Mouse (Mus musculus) kidney, adult 2 months (tissue): ENCODE data around the gene Zyx. TPM values are rescaled to one million over a fixed set of nuclear protein-coding genes. Genes with fewer than 3 reads are reported as not detected.

ENCODE experiments used
- DNase-seq: peaks from one replicate; pipeline ENCODE4 v3.0.0; 2021
- H3K27ac ChIP-seq: fragments of 200-500 bp; 2 replicates; pipeline ENCODE4 v1.5.1; 2012; ENCODE audit warnings: low read depth, low read length, control low read depth, inconsistent platforms; ENCODE audit not compliant: insufficient read depth
- H3K27me3 ChIP-seq: fragments of 200-500 bp; replicated peaks from 2 replicates; pipeline ENCODE4 v1.6.1; 2012; ENCODE audit warnings: mild to moderate bottlenecking, moderate library complexity, low read length, inconsistent platforms; ENCODE audit not compliant: control insufficient read depth, insufficient read depth
- H3K36me3 ChIP-seq: fragments of 200-500 bp; 2 replicates; pipeline ENCODE4 v1.6.1; 2012; ENCODE audit warnings: mild to moderate bottlenecking, moderate library complexity, low read length, inconsistent platforms; ENCODE audit not compliant: control insufficient read depth, insufficient read depth
- H3K4me1 ChIP-seq: fragments of 200-500 bp; 2 replicates; pipeline ENCODE4 v1.6.1; 2011; ENCODE audit warnings: low read length; ENCODE audit not compliant: control insufficient read depth, insufficient read depth
- H3K4me3 ChIP-seq: fragments of 200-500 bp; 2 replicates; pipeline ENCODE4 v1.5.1; 2011; ENCODE audit warnings: mild to moderate bottlenecking, low read depth, low read length, control low read depth; ENCODE audit not compliant: insufficient read depth
- CTCF ChIP-seq: fragments of 200-500 bp; conservative IDR thresholded peaks from 2 replicates; pipeline ENCODE4 v1.5.1; 2011; ENCODE audit warnings: low read depth, mild to moderate bottlenecking, control low read depth, low read length, moderate library complexity, mixed read lengths; ENCODE audit not compliant: insufficient read depth, insufficient read length
- POLR2A ChIP-seq: fragments of 200-500 bp; IDR thresholded peaks from one replicate; pipeline ENCODE4 v1.6.1; 2011; ENCODE audit warnings: low read depth, low read length, control low read depth
- WGBS: fragments of 180-500 bp; shearing (Covaris S2); methylation state at CpG from one replicate; pipeline ENCODE4 v1.1.7; 2018; 5-methylcytosine and 5-hydroxymethylcytosine counted together
- polyA plus RNA-seq: library from polyadenylated mRNA; depleted of rRNA; stranded (reverse); fragments of >200 nt; gene quantifications from 2 replicates; pipeline ENCODE4 v1.2.3, GENCODE M21; 2012

Zyx gene
- polyA plus RNA-seq, 1 experiment: 90.0 TPM

DNA sequence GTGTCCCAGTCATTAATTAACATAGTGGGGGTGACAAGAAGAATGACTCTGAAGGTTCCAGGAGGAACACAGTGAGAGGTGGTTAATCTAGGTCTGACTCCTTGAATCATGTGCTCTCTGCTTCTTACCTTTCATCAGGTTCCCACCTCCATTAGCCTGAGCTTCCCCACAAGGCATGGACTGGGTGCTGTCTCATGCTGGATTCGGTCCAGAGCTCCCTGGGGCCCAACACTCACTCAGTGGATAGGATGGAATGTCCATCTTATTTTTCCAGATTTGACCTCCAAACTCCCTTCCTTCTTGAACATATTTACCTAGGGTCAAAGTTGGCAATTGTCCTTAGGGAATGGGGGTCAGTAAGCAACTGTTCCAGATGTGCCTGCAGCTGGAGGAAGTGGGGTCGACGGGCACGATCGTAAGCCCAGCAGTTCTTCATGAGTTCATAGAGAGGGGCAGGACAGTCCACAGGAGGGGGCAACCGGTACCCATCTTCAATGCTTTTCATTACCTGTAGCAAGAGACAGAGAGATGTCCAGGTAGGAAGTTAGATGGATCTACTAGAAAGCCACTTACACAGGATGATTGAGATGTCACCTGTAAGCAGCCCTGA, 10.9 kb downstream of the Zyx start:
- TF ChIP-seq POLR2A: no peak
- TF ChIP-seq CTCF: no peak
- Histone ChIP-seq H3K36me3 (peaks cover 3% of the 10 kb centered on the region; the same call in 1 of the 2 replicates), H3K27ac (no peak overlapping the region)

DNA sequence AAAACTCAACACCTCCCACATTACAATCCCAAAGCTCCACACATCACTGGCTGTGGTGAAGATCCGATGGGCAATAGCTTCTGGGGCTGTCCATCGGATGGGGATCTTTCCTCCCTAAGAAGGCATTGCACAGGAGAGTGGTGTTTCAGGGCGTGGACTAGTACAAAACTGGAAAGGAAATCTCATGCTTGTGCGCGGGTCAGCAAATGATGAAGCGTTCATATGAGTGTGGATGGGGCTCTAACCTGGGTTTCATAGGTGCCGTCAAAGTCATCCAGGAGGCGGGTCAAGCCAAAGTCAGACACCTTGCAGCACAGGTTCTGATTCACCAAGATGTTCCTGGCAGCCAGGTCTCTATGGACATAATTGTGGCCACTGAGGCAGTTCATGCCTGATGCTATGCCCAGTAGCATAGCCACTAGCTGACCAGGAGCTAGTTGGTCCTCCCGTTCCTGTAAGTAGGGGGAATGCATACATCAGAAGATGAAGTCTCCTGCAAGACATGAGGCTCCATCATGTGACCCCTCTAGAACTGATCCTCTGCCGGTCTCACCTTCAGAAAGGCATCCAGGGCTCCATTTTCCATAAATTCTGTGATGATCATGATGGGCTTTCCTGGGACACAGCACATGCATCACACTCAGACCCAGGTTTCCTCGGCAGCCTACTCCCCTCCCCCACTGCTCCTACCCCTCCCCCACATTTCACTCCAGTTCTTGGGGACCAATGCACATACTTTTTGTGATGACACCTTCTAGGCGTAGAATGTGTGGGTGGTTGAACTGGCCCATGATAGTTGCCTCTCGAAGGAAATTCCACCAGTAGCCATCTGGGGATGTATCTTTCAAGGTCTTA, 11.8 kb downstream of the Zyx start:
- TF ChIP-seq POLR2A: no peak
- TF ChIP-seq CTCF: no peak
- no peak overlapping the region for H3K27ac ChIP-seq
- DNase-seq: no peak
- WGBS: 90% methylated on average over 13 of the region's 13 CpGs
- no peaks in the 10 kb centered on the region for H3K27me3 ChIP-seq
- peaks cover 3% of the 10 kb centered on the region; the same call in 1 of the 2 replicates for H3K36me3 ChIP-seq
- no peak overlapping the region for H3K4me3 ChIP-seq
- no peaks in the 10 kb centered on the region for H3K4me1 ChIP-seq

More for the DNA sequence above, 10.9 kb downstream of the Zyx start:
- no peak overlapping the region for H3K4me3 ChIP-seq
- H3K4me1 ChIP-seq: no peaks in the 10 kb centered on the region
- H3K27me3 ChIP-seq: no peaks in the 10 kb centered on the region
- 83% methylated on average over 6 of the region's 6 CpGs for WGBS
- DNase-seq: no peak

DNA sequence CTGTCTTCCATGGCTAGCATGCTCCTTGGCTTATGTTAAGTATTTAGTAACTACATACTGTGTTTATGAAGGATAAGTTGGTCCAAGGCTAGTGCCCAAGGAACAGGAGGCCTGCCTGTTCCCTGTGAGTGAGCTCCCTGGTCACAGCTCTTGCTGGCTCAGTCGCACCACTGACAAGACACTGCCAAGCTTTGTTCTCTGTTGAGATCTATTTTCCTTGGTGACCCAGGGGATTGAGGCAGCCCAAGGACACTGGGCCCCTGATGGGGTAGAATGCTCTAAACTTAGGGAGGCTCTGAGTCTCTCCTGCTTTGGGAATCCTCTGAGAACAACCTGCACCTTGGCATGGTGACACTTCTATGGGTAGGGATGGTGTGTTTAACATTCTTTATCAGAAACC, 12.6 kb downstream of the Zyx start:
- Histone ChIP-seq H3K4me1 (no peaks in the 10 kb centered on the region), H3K4me3 (no peak overlapping the region), H3K36me3 (peaks cover 3% of the 10 kb centered on the region; the same call in 1 of the 2 replicates), H3K27ac (no peak overlapping the region), H3K27me3 (no peaks in the 10 kb centered on the region)
- DNase-seq: no peak
- TF ChIP-seq CTCF (no peak), POLR2A (no peak)
- 76% methylated on average over 1 of the region's 1 CpGs for WGBS

DNA sequence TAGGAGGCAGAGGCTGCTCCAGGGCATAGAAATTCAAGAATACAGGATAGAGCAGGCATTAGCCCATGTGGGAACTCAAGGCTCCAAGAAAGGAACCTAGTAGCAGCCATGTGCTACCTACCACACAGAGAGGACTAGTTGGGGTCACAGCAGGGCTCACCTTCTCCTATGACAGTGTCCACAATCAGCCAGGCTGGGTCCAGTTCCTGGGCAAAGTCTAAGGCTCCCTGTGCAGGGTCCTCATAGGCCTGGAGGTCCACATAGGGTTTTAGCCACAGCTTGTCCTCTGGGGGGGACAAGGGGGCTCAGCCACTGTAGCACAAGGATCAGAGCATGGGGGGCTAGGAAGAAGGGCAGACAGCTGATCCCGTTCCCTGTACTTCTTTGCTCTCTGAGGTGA, 13.1 kb downstream of the Zyx start:
- no peaks in the 10 kb centered on the region for H3K27me3 ChIP-seq
- no peak for DNase-seq
- WGBS: 71% methylated on average over 1 of the region's 1 CpGs
- peaks cover 3% of the 10 kb centered on the region; the same call in 1 of the 2 replicates for H3K36me3 ChIP-seq
- no peak overlapping the region for H3K4me3 ChIP-seq
- H3K27ac ChIP-seq: no peak overlapping the region
- TF ChIP-seq CTCF: no peak
- TF ChIP-seq POLR2A: no peak
- H3K4me1 ChIP-seq: no peaks in the 10 kb centered on the region

DNA sequence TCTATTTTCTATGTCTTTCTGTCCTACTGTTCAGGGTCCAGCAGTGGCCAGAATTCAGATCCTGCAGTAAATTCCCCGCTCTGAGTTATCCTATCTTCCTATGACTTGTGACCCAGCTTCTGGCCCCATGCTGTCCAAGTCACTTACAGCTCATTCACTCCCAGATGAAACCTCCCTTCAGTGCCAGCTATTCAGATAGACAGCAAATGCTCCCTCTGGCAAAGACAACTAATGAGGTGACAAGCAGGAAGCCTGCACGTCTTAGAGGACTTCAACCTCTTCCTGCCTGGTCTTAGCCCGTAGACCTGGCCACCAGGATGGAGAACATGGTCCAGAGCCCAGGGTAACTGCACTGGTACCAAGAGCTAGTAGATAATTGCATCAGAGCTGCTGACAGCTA, 13.5 kb downstream of the Zyx start:
- 38% methylated on average over 3 of the region's 3 CpGs for WGBS
- Histone ChIP-seq H3K27me3 (no peaks in the 10 kb centered on the region), H3K4me3 (no peak overlapping the region), H3K27ac (no peak overlapping the region), H3K36me3 (peaks cover 2% of the 10 kb centered on the region; the same call in 1 of the 2 replicates), H3K4me1 (no peaks in the 10 kb centered on the region)
- TF ChIP-seq CTCF (no peak), POLR2A (no peak)
- no peak for DNase-seq

DNA sequence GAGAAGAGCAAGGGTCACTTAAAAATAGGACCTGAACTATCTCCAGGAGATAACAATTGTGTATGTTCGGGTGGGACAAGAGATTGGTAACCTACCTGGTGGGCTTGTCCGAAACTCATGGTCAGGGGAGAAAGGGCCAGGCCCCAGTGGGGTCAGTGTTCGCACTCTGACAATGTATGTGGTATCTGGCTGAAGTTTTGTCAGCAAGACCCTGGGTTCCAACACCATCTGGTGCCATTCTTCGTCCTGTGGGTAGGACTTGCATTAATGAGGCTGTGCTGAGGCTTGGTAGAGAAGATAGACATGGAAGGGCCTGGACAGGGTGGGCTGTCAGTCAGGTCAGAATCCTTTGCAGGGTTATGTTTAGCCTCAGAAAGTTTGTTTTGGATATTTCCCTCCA, 14.6 kb downstream of the Zyx start:
- TF ChIP-seq POLR2A: no peak
- TF ChIP-seq CTCF: no peak
- DNase-seq: no peak
- 92% methylated on average over 4 of the region's 4 CpGs for WGBS
- no peaks in the 10 kb centered on the region for H3K27me3 ChIP-seq
- H3K27ac ChIP-seq: no peak overlapping the region
- H3K36me3 ChIP-seq: no peaks in the 10 kb centered on the region
- no peaks in the 10 kb centered on the region for H3K4me1 ChIP-seq
- H3K4me3 ChIP-seq: no peak overlapping the region

DNA sequence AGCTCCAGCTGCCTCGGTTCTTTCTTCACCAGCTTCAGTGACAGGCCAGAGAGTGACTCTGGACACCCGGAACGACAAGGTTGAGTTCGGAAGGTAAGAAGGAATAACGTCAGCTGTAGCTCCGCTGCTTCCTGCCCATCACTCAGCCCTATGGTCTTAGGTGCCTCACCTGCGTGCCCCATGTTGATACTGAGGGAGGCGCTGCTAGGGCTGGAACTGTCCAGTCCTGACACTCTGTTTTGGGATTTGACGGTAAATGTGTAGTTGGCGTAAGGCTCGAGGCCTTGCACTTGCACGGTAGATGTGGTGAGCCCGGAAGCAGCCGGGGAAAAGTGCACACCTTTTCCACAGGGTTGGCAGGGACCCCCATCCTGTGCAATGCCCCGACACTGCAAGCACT, 15.2 kb downstream of the Zyx start:
- TF ChIP-seq POLR2A (no peak), CTCF (no peak)
- no peaks in the 10 kb centered on the region for H3K27me3 ChIP-seq
- H3K36me3 ChIP-seq: no peaks in the 10 kb centered on the region
- no peak for DNase-seq
- no peak overlapping the region for H3K27ac ChIP-seq
- H3K4me3 ChIP-seq: no peak overlapping the region
- no peaks in the 10 kb centered on the region for H3K4me1 ChIP-seq
- 89% methylated on average over 15 of the region's 15 CpGs for WGBS
